Mouse (Mus musculus) mesoderm, embryonic 11.5 days (tissue): Measurements from ENCODE around the gene Ltf.
A peak's percentile ranks its signal among the peaks of the same experiment; 100 is the strongest.

Source experiments
- DNase-seq: peaks from one replicate; pipeline ENCODE4 v3.0.0-alpha.2; 2012; ENCODE audit warnings: low read depth, low spot score

Ltf gene

GRCm38 (mm10) chr9:111039966-111040365, 20.9 kb downstream of the Ltf start:
- no peak for DNase-seq

GRCm38 (mm10) chr9:111042266-111042665, 23.2 kb downstream of the Ltf start:
- no peak for DNase-seq

- no peak for DNase-seq
These were observed 27.2 kb downstream of the Ltf start for GRCm38 (mm10) chr9:111046222-111046621.

GRCm38 (mm10) chr9:111047266-111047665, 28.2 kb downstream of the Ltf start:
- DNase-seq: no peak

GRCm38 (mm10) chr9:111048452-111048851, 29.4 kb downstream of the Ltf start:
- no peak for DNase-seq

- DNase-seq: no peak
These were observed 35.9 kb downstream of the Ltf start for GRCm38 (mm10) chr9:111054923-111055322.

GRCm38 (mm10) chr9:111055800-111056518, 36.9 kb downstream of the Ltf start:
- no peak for DNase-seq

DNA sequence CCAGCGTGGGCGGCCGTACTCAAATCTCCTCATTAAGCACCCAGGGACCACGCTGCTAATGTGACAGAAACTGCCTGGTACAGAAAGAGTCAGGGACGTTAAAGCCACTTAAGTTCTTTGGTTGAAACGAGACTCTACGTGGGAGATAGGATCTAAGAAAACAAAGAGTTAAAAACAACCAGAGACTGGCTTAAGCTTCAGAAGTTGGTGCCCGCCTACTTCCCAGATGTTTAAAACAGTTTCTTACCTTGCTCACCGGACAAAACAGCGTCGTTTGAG, 37.4 kb downstream of the Ltf start:
- DNase-seq: no peak

- peak; percentile 25 for DNase-seq
These were observed 37.9 kb downstream of the Ltf start, which contains the start of gene Ccrl2 for GRCm38 (mm10) chr9:111056798-111057543. Gene Ccrl2, minus strand, starts transcription at chr9:111057519.

- no peak for DNase-seq
These were observed 38.7 kb downstream of the Ltf start for GRCm38 (mm10) chr9:111057544-111058370.

DNA sequence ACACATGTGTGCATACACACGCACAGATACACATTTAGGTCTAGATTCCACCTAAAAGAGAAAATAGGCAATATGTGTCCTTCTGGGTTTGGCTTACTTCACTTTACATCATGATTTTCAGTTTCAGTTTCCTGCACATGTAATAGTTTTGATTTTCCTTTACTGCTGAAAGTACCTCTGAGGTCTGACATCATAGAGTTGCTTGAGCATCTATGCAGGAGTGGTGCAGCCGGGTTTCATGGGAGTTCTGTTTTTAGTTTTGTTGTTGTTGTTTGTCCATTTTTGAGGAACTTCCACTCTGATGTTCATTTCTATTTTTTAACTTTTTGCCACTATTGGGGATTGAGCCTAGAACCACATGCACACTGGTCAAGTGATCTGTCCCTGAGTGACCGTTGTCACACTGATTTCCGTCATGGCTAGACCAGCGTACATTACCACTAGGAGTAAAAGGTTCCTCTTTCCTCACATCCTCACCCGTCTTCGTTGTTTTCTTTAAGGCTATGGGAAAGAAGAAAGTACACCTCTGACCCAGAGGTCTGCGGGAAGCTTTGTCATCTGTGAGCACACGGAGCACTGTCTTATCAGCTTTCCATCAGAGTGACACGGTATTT, 40.0 kb downstream of the Ltf start:
- no peak for DNase-seq

GRCm38 (mm10) chr9:111062840-111063239, 43.8 kb downstream of the Ltf start:
- no peak for DNase-seq

GRCm38 (mm10) chr9:111067052-111067451, 48.0 kb downstream of the Ltf start:
- no peak for DNase-seq

GRCm38 (mm10) chr9:111070546-111070961, 51.5 kb downstream of the Ltf start:
- peak; percentile 58 for DNase-seq

DNA sequence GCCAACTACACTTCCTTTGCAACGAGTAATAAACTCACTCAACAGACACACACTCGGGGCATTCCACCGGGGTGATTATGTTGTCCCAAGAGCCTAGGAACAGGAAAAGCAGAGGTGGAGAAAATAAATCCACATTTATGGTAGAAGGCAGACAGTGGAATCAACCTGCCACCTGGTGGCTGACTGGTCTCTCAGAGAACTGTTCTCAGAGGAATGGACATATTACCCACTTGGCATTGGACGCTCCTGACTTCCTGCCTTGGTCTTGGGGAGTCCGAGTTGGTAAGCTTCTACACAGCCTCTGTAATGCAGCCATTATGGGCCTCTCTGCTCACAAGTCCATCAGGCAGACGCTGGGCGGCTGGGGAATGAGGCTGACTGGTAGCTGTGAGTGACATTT, 53.1 kb downstream of the Ltf start:
- no peak for DNase-seq

GRCm38 (mm10) chr9:111072971-111073370, 53.9 kb downstream of the Ltf start:
- no peak for DNase-seq

GRCm38 (mm10) chr9:111077745-111078144, 58.7 kb downstream of the Ltf start:
- no peak for DNase-seq

DNA sequence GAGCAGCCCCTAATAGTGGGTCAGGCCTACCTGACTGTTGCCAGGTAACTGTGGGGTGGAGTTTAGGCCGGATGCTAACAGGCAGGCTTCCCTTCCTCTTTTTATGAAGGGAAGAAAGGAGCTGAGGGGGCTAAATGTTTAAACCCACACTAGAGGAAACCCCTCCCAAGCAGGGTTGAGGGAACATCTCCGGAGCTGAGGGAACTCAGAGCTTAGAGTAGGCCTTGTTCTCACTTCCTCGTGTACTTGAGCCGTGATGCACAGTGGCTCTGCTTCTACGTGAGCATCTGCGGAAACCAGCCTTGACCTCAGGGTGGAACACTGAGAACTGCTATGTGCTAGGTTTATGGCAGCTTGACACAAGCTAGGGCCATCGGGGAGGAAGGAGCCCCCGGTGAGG, 61.7 kb downstream of the Ltf start:
- DNase-seq: no peak

- no peak for DNase-seq
These were observed 62.7 kb downstream of the Ltf start for GRCm38 (mm10) chr9:111081765-111082164.

DNA sequence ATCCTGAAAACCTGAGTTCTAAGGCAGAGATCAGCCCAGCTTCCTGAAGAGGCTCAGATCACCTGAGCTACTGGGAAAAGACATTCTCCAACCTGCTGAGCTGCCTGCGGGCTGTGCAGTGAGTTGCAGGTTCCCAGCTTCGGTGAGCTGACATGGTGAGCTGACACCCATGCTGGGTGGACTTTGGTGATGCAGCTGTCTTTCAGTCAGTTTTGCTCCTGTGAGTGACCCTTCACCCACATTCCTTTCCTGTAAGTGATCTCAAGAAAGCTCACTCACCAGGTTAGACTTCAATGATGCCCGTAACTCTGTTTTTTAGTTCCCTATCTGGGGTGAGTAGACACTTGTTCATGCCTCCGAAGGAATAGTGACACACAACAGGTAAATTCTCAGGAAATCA, 66.3 kb downstream of the Ltf start:
- no peak for DNase-seq

DNA sequence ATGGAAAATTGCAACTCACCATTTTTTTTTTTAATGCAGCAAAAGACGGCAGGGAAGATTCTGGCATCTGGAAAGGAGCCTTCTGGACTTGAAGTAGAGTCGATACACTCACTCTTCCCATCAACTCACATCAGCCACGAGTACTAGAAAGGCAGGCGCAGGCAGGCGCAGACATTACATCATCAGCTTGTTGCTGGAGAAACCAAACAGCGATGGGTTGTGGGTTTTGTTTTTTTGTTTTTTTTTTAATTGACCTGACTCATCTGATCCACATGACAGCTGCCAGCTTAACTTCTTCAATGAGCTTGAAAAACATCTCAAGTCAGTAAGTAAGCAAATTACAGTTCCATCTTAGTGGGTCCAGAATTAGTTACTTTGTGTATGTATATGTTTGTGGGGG, 67.1 kb downstream of the Ltf start:
- DNase-seq: no peak

- DNase-seq: no peak
These were observed 68.0 kb downstream of the Ltf start for GRCm38 (mm10) chr9:111086995-111087606.
